Mouse (Mus musculus) heart, embryonic 15.5 days (tissue): ENCODE measurements around the gene Atp6v0a4. TPM values are rescaled to one million over a fixed set of nuclear protein-coding genes. Genes with fewer than 3 reads are reported as not detected.

Experiments used
- ATAC-seq: fragments of 200-750 bp; cut with Nextera tagmentation; replicated peaks from 2 replicates; pipeline ENCODE4 v1.8.0; 2017; ENCODE audit warnings: low read depth, moderate TSS enrichment; ENCODE audit not compliant: insufficient number of reproducible peaks, insufficient read depth, low FRiP score
- H3K27ac ChIP-seq: fragments of 300-500 bp; sonication (generic); 2 replicates; pipeline ENCODE4 v1.5.1; 2015; ENCODE audit warnings: mild to moderate bottlenecking, inconsistent platforms
- H3K27me3 ChIP-seq: fragments of 300-500 bp; sonication (generic); 2 replicates; pipeline ENCODE4 v1.6.1; 2015; ENCODE audit warnings: inconsistent platforms
- H3K36me3 ChIP-seq: fragments of 300-500 bp; sonication (generic); 2 replicates; pipeline ENCODE4 v1.6.1; 2015; ENCODE audit warnings: mild to moderate bottlenecking, inconsistent platforms
- H3K4me1 ChIP-seq: fragments of 300-500 bp; sonication (generic); replicated peaks from 2 replicates; pipeline ENCODE4 v1.6.1; 2015; ENCODE audit warnings: inconsistent platforms
- H3K4me2 ChIP-seq: fragments of 300-500 bp; sonication (generic); 2 replicates; pipeline ENCODE4 v1.6.1; 2015; ENCODE audit warnings: inconsistent platforms, mild to moderate bottlenecking, moderate library complexity
- H3K4me3 ChIP-seq: fragments of 300-500 bp; sonication (generic); 2 replicates; pipeline ENCODE4 v1.5.1; 2015; ENCODE audit warnings: mild to moderate bottlenecking, inconsistent platforms
- H3K9ac ChIP-seq: fragments of 300-500 bp; sonication (generic); 2 replicates; pipeline ENCODE4 v1.6.1; 2015; ENCODE audit warnings: mild to moderate bottlenecking, inconsistent platforms
- H3K9me3 ChIP-seq: fragments of 300-500 bp; sonication (generic); replicated peaks from 2 replicates; pipeline ENCODE4 v1.6.1; 2016; ENCODE audit warnings: inconsistent platforms
- WGBS: fragments of 180-500 bp; shearing (Covaris S2); methylation state at CpG from one replicate; pipeline ENCODE4 v1.1.7; 2015; ENCODE audit warnings: mixed read lengths; 5-methylcytosine and 5-hydroxymethylcytosine counted together
- polyA plus RNA-seq: library from polyadenylated mRNA; unstranded; fragments of >200 nt; fragmentation: Nextera tagmentation; extraction: Ambion mirVana; gene quantifications from 2 replicates; pipeline ENCODE4 v1.2.1, GENCODE M21; 2015

Atp6v0a4 gene
- polyA plus RNA-seq, 1 experiment from 2014 or later: 0.69 TPM

DNA sequence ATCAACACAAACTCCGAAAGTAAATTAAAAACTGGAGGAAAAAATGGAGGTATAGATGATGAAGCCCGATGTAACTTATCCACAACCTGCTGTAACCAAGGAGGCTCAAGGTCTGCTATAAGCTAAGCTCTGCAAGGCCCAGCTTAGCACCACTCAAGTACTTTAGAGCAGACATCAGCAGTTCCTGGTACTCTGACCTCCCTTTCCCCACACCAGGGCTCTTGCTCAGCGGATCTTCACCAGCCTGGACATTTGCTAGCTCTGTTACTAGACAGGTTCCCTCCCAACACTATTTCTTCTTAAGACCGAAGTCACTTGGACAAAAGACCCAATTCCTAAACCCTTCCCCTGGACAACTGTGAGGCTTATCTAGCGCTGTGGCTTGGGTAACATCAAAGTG is 496 bp upstream of the Atp6v0a4 start:
- H3K9ac ChIP-seq: no peak overlapping the region
- no peaks in the 10 kb centered on the region for H3K36me3 ChIP-seq
- peaks cover 15% of the 10 kb centered on the region for H3K4me1 ChIP-seq
- H3K27me3 ChIP-seq: no peaks in the 10 kb centered on the region
- H3K9me3 ChIP-seq: no peaks in the 10 kb centered on the region
- WGBS: 88% methylated on average over 5 of the region's 5 CpGs
- no peak overlapping the region for H3K4me3 ChIP-seq
- no peak overlapping the region for H3K27ac ChIP-seq
- no peak overlapping the region for H3K4me2 ChIP-seq
- no peak for ATAC-seq

DNA sequence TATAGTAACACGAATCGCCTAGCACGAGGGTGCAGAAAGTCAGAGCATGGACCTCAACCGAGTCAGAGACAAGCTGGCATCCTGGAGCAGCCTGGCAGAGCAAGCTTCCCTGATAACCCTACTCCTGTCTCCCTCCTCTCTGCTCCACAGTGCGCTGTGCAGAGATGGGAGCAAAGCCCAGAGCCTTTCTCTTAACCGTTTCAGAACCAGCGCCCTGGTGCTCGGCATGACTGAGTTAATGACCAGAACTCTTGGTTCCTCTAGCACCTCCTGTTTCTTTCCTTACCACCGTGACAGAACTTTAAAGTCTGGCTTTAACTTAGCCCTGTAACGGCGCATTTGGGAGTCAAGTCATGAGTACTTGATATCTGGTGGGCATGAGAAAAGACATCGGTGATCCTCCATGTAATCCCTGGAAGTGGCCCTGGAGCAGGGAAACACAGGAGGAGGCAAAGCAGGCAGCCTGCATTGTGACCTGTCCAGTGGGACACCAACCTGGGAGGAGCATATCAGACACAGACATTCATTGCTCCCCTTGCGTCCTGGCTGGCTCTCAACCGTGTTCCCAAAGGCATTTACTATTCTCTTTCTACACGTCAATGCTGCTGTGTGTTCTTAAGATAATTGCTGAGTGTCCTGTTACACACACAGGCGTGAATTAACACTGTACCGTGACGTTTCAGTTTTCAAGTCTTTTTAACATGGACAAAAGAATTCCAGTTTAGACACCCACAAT is 747 bp downstream of the Atp6v0a4 start:
- Histone ChIP-seq H3K27ac (no peak overlapping the region), H3K4me2 (no peak overlapping the region), H3K9me3 (no peaks in the 10 kb centered on the region), H3K27me3 (no peaks in the 10 kb centered on the region), H3K4me3 (no peak overlapping the region), H3K36me3 (no peaks in the 10 kb centered on the region), H3K9ac (no peak overlapping the region), H3K4me1 (peaks cover 15% of the 10 kb centered on the region)
- WGBS: 58% methylated on average over 18 of the region's 18 CpGs
- no peak for ATAC-seq

DNA sequence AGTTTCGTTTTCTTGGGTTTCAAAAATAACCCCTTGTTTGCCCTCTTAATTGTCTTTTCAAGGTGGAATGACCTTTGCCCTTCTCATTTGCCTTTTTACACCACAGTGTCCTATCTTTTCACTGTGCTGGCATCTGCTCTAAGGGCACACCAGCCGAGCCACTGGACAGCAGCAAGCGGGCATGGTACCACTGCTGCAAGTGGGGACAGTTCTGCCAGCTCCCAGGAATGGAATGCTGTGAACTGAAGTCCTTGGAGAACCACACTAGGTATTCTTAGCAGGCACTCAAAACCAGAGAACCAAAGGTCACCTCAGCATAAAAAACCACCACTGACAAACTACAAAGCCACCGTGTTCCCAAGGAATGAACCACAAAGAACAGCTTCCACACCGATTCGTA is 1.6 kb downstream of the Atp6v0a4 start:
- Histone ChIP-seq H3K4me2 (peak overlapping the region; percentile 14; the same call in 1 of the 2 replicates), H3K9me3 (no peaks in the 10 kb centered on the region), H3K27me3 (no peaks in the 10 kb centered on the region), H3K4me1 (peaks cover 15% of the 10 kb centered on the region), H3K27ac (peak overlapping the region; percentile 24), H3K9ac (no peak overlapping the region), H3K36me3 (no peaks in the 10 kb centered on the region), H3K4me3 (no peak overlapping the region)
- WGBS: 49% methylated on average over 6 of the region's 6 CpGs
- ATAC-seq: no peak

DNA sequence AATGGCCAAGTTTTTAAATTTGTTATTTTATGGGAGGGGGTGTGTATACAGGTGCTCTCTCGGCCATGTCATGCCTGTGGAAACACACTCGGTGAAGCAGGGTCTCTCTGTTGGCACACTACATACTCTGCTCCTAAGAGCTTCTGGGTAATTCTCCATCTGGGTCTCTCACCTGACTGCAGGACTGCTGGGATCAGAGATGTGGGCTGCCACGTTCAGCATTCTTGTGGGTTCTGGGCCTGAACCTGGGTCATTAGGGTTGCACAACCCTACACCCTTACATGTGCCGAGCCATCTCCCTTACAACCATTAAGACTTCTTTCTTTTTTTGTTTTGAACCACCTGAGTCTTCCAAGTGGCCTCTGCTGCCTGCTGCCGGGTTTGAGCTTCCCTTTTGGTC is 2.5 kb downstream of the Atp6v0a4 start:
- Histone ChIP-seq H3K4me3 (no peak overlapping the region), H3K4me2 (no peak overlapping the region), H3K27ac (no peak overlapping the region), H3K36me3 (no peaks in the 10 kb centered on the region), H3K4me1 (peaks cover 15% of the 10 kb centered on the region), H3K9ac (no peak overlapping the region), H3K9me3 (no peaks in the 10 kb centered on the region), H3K27me3 (no peaks in the 10 kb centered on the region)
- ATAC-seq: no peak
- WGBS: 81% methylated on average over 5 of the region's 5 CpGs

DNA sequence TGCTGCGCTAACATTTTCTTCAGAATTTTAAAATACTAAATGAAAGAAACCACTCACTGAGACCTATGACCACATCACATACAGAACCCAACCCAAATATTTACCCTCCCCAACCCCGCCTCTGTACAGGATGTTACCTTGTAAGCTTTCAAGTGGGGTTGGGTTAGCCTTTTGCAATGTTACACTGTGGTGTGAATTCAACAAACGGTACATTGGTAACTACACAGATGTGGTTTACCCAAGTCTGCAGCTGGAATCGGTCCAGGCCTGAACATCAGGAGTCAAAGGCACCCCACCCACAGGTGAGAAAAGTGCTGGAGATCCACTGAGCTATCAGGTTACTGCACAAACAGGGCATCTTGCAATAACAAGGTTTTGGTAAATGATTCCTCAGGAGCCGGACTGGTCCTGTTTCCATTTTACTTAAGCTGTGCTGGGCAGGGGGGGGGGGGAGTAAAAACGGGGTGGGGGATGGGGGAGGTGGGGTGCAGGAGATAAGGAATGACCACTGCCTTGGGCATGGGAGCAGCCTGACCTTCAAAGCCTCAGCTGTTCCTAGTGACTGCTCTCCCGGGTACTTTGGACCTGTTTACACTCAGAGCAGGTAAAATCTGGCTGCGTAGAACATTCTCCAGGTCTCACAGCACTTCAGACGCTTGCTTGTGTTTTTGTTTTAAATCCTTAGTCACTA is 3.6 kb downstream of the Atp6v0a4 start:
- H3K4me2 ChIP-seq: no peak overlapping the region
- 57% methylated on average over 9 of the region's 9 CpGs for WGBS
- ATAC-seq: 0 out of 2 replicates have a peak, but pooled peaks have one; percentile 34

GRCm38 (mm10) chr6:38118341-38118740 is 6.0 kb downstream of the Atp6v0a4 start:
- Histone ChIP-seq H3K9ac (no peak overlapping the region), H3K27me3 (no peaks in the 10 kb centered on the region), H3K4me2 (no peak overlapping the region), H3K4me3 (no peak overlapping the region), H3K27ac (no peak overlapping the region), H3K36me3 (no peaks in the 10 kb centered on the region), H3K9me3 (no peaks in the 10 kb centered on the region), H3K4me1 (peaks cover 11% of the 10 kb centered on the region)
- no peak for ATAC-seq
- 86% methylated on average over 6 of the region's 6 CpGs for WGBS

More for the DNA sequence above, 3.6 kb downstream of the Atp6v0a4 start:
- H3K27ac ChIP-seq: no peak overlapping the region
- no peaks in the 10 kb centered on the region for H3K9me3 ChIP-seq
- H3K36me3 ChIP-seq: no peaks in the 10 kb centered on the region
- peaks cover 15% of the 10 kb centered on the region for H3K4me1 ChIP-seq
- no peaks in the 10 kb centered on the region for H3K27me3 ChIP-seq
- no peak overlapping the region for H3K9ac ChIP-seq
- no peak overlapping the region for H3K4me3 ChIP-seq

GRCm38 (mm10) chr6:38116107-38116770 is 8.1 kb downstream of the Atp6v0a4 start:
- no peak for ATAC-seq
- H3K9me3 ChIP-seq: no peaks in the 10 kb centered on the region
- no peaks in the 10 kb centered on the region for H3K4me1 ChIP-seq
- no peaks in the 10 kb centered on the region for H3K36me3 ChIP-seq
- WGBS: 53% methylated on average over 4 of the region's 4 CpGs
- H3K27me3 ChIP-seq: no peaks in the 10 kb centered on the region
- no peak overlapping the region for H3K4me3 ChIP-seq
- no peak overlapping the region for H3K27ac ChIP-seq
- H3K9ac ChIP-seq: no peak overlapping the region
- H3K4me2 ChIP-seq: no peak overlapping the region

DNA sequence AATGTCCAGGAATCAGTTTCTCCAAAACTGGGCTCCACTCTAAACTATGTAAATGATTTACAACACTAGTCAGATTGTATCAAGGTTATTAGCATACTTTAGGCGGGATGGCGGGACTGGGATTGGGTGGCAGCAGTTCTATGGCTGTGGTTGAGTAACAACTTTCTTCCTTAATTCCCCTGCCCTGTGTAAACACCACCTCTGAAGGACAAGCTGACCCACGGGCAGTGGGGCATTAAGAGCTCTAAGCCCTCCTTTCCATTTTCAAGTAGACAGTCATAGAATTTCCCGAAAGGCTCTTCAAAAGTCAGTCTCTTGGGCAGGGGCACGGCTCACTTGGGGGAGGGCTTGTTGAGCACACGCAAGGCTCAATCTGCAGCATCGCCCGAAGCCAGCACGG is 13.5 kb downstream of the Atp6v0a4 start:
- 77% methylated on average over 9 of the region's 9 CpGs for WGBS
- ATAC-seq: no peak
- no peak overlapping the region for H3K9ac ChIP-seq
- H3K4me3 ChIP-seq: no peak overlapping the region
- no peaks in the 10 kb centered on the region for H3K27me3 ChIP-seq
- no peaks in the 10 kb centered on the region for H3K4me1 ChIP-seq
- no peaks in the 10 kb centered on the region for H3K36me3 ChIP-seq
- H3K9me3 ChIP-seq: no peaks in the 10 kb centered on the region
- H3K27ac ChIP-seq: no peak overlapping the region
- H3K4me2 ChIP-seq: no peak overlapping the region

GRCm38 (mm10) chr6:38109871-38110270 is 14.5 kb downstream of the Atp6v0a4 start:
- Histone ChIP-seq H3K36me3 (no peaks in the 10 kb centered on the region), H3K4me3 (no peak overlapping the region), H3K27me3 (no peaks in the 10 kb centered on the region), H3K27ac (no peak overlapping the region), H3K4me2 (peak overlapping the region; percentile 12; the same call in 1 of the 2 replicates), H3K9ac (no peak overlapping the region), H3K9me3 (no peaks in the 10 kb centered on the region), H3K4me1 (no peaks in the 10 kb centered on the region)
- WGBS: 19% methylated on average over 9 of the region's 9 CpGs
- ATAC-seq: no peak

DNA sequence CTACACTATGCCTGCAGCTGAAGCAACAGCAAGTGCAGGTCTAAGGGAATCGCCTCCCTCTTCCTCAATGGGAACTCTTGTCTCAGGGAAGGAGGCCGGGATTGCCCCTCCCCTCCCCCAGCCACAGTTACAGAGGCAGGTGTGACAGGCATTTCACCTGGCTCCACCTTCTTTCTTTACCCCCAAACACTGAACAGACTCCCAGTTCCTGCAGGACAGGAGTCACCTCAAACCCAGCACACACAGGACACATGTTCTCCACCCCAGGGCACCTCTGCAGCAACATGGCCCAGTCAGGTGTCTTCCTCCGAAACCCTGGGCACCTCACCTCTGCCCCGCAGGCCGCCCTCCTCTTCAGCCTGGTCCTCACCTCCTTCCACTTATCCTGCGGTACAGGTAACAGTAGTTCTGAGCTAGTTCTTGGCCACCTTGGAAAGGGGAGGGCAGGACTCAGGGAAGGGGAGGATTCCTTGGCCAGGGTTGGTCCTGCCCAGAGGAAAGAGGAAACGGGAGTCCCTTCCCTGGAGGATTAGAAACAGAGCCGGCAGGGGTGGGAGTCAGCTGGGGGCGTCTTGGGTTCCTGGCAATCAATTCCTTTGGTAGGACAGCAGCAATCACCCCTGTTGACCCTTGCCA is 15.1 kb downstream of the Atp6v0a4 start, which contains the start of gene Tmem213:
TSS of gene Tmem213 (plus strand) at position 96 of the 636 bp plus-strand sequence.
- Histone ChIP-seq H3K9ac (no peak within 1 kb of the TSS), H3K27me3 (no peaks in the 10 kb centered on the region), H3K27ac (no peak within 1 kb of the TSS), H3K36me3 (no peaks in the 10 kb centered on the region), H3K4me1 (no peaks in the 10 kb centered on the region), H3K9me3 (no peaks in the 10 kb centered on the region), H3K4me3 (no peak within 1 kb of the TSS), H3K4me2 (peak within 1 kb of the TSS; percentile 12; the same call in 1 of the 2 replicates)
- 36% methylated on average over 9 of the region's 9 CpGs for WGBS
- 0 out of 2 replicates have a peak, but pooled peaks have one; percentile 18 for ATAC-seq

DNA sequence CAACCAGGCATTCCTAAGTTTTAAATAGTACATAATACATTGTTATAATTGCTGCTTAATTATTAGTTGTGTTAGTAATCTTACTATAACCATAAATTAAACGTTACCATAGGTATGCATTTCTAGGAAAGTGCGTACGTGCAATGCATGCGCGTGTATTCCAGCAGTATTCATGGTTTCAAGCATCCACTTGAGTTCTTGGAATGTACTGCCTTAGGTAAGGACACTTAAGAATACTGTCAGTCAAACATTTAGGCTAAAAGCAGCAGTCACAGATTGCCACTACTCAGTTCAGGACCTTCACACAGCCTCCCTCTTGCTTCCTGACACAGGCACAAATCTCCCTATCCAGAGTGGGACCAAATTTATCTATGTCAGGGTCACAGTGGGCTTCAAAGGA is 15.9 kb downstream of the Atp6v0a4 start:
- no peak for ATAC-seq
- no peak overlapping the region for H3K27ac ChIP-seq
- H3K9me3 ChIP-seq: no peaks in the 10 kb centered on the region
- 79% methylated on average over 5 of the region's 5 CpGs for WGBS
- no peaks in the 10 kb centered on the region for H3K36me3 ChIP-seq
- H3K9ac ChIP-seq: no peak overlapping the region
- no peaks in the 10 kb centered on the region for H3K27me3 ChIP-seq
- no peak overlapping the region for H3K4me2 ChIP-seq
- no peak overlapping the region for H3K4me3 ChIP-seq
- 0 out of 2 replicates have a peak, but pooled peaks cover 2% of the 10 kb centered on the region for H3K4me1 ChIP-seq
